Comparison of ENCODE assay signal across 14 mouse cellular contexts in genomic region chr12:75453027-75453426, GRCm38 (mm10). TPM values are rescaled to one million over a fixed set of nuclear protein-coding genes. Genes with fewer than 3 reads are reported as not detected.
DNase-seq lines count a peak whose midpoint lies in the region; ATAC-seq and TF ChIP-seq lines count a peak whose summit lies in the region.
"Had no signal": no experiment of that assay in that cellular context is flagged by ENCODE, and none has a peak within 500 bp of the region (broad histone marks: within the 10 kb centered on the region; RNA-seq: fewer than 3 reads in every experiment).

No protein-coding gene starts in this region.

- no peaks in the 10 kb centered on the region for H3K27me3 ChIP-seq in lung, embryonic 14.5 days (ENCODE audit: insufficient read depth, low read length)
- no peaks in the 10 kb centered on the region for H3K27me3 ChIP-seq in E14TG2a.4 (ENCODE audit: insufficient read depth, low read length)
- H3K27me3 ChIP-seq: heart, embryonic 12.5 days; intestine, embryonic 15.5 days; liver, embryonic 13.5 days; midbrain, embryonic 13.5 days had no signal

- no peak for ATAC-seq in lung, embryonic 14.5 days (ENCODE audit: insufficient read depth)
- ATAC-seq: intestine, embryonic 15.5 days; midbrain, embryonic 13.5 days had no signal

- H3K9me3 ChIP-seq in lung, embryonic 14.5 days (ENCODE audit: low read depth, low read length) = no peaks in the 10 kb centered on the region
- H3K9me3 ChIP-seq in E14TG2a.4 (ENCODE audit: low read length) = no peaks in the 10 kb centered on the region
- H3K9me3 ChIP-seq: heart, embryonic 12.5 days; intestine, embryonic 15.5 days; liver, embryonic 13.5 days; midbrain, embryonic 13.5 days had no signal

- no peak overlapping the region for H3K27ac ChIP-seq in lung, embryonic 14.5 days (ENCODE audit: low read depth)
- H3K27ac ChIP-seq: intestine, embryonic 15.5 days; liver, embryonic 13.5 days; midbrain, embryonic 13.5 days had no signal

- no peak overlapping the region for H3K4me3 ChIP-seq in lung, embryonic 14.5 days (ENCODE audit: low read depth, low read length)
- H3K4me3 ChIP-seq in lung, adult 2 months (replicated peaks; ENCODE audit: extremely low read depth, low read depth, low read length) = no peak overlapping the region
- H3K4me3 ChIP-seq in E14TG2a.4 (replicated peaks; ENCODE audit: low read length) = no peak overlapping the region
- H3K4me3 ChIP-seq: heart, embryonic 12.5 days; intestine, embryonic 15.5 days; liver, embryonic 13.5 days; midbrain, embryonic 13.5 days had no signal

- peaks cover 39% of the 10 kb centered on the region for H3K36me3 ChIP-seq in lung, embryonic 14.5 days (ENCODE audit: insufficient read depth)
- peaks cover 31% of the 10 kb centered on the region for H3K36me3 ChIP-seq in E14TG2a.4 (ENCODE audit: insufficient read depth, low read length)

- no peak for TF ChIP-seq POLR2A in lung, adult 2 months (IDR thresholded peaks at IDR 0.05; ENCODE audit: borderline replicate concordance, extremely low read depth, low read depth, low read length)

- WGBS in lung, embryonic 14.5 days = 77% methylated on average over 4 of the region's 4 CpGs
- WGBS in lung, adult 2 months = 72% methylated on average over 4 of the region's 4 CpGs

- H3K4me2 ChIP-seq in lung, embryonic 14.5 days = no peak overlapping the region
- H3K4me2 ChIP-seq: heart, embryonic 12.5 days; intestine, embryonic 15.5 days; liver, embryonic 13.5 days; midbrain, embryonic 13.5 days had no signal

- DNase-seq in embryo, embryonic 10.5 days (ENCODE audit: low spot score) = peak; percentile 34
- DNase-seq in embryo, embryonic 9.5 days (ENCODE audit: extremely low spot score) = no peak
- DNase-seq in lung, embryonic 14.5 days = peak; percentile 30
- DNase-seq in lung, adult 2 months = no peak
- DNase-seq in c-Kit-positive CD71-positive TER-119-positive erythroid progenitor cells, embryonic 14.5 days (ENCODE audit: low spot score) = peak; percentile 23
- no peak for DNase-seq in T-cell, adult 2 months (ENCODE audit: low spot score)
- no peak for DNase-seq in left cerebral cortex, postnatal 4 days
- DNase-seq: liver, embryonic 13.5 days had no signal

- H3K9ac ChIP-seq in lung, embryonic 14.5 days = no peak overlapping the region
- H3K9ac ChIP-seq: heart, embryonic 12.5 days; intestine, embryonic 15.5 days; liver, embryonic 13.5 days; midbrain, embryonic 13.5 days had no signal

- TF ChIP-seq CTCF in lung, embryonic 14.5 days (IDR thresholded peaks at IDR 0.05; ENCODE audit: low read depth) = peak; percentile 20; the same call in 1 of the 2 replicates
- TF ChIP-seq CTCF in lung, adult 2 months (IDR thresholded peaks at IDR 0.05; ENCODE audit: insufficient read depth, low read length) = no peak
- TF ChIP-seq CTCF in E14TG2a.4 (conservative IDR thresholded peaks at IDR 0.05; ENCODE audit: low read length) = peak; percentile 44

- H3K4me1 ChIP-seq in lung, embryonic 14.5 days (ENCODE audit: insufficient read depth) = no peaks in the 10 kb centered on the region
- peaks cover 6% of the 10 kb centered on the region; the same call in 1 of the 2 replicates for H3K4me1 ChIP-seq in lung, adult 2 months (ENCODE audit: control insufficient read depth, insufficient read depth, low read length)
- 0 out of 2 replicates have a peak, but pooled peaks cover 12% of the 10 kb centered on the region for H3K4me1 ChIP-seq in E14TG2a.4 (replicated peaks; ENCODE audit: low read depth, low read length)
- H3K4me1 ChIP-seq: midbrain, embryonic 13.5 days had no signal

- intact Hi-C loops in left cerebral cortex, postnatal 4 days (cut with DNase I) = no loop called here

RNA-seq across cellular contexts. Expression of gene Gphb5, which starts 36.4 kb away (rescaled TPM):
- not detected in 2 replicates for polyA plus RNA-seq in lung, embryonic 14.5 days (2014; fragmentation: Nextera tagmentation; extraction: Ambion mirVana)
- not detected in 2 replicates for polyA plus RNA-seq in lung, adult 2 months (2012; rRNA removed)
- not detected for total RNA-seq in left cerebral cortex, postnatal 4 days (2021)
- total RNA-seq: layer of hippocampus, postnatal 25 days had no signal
- polyA plus RNA-seq: frontal cortex, adult 2 months; heart, embryonic 12.5 days; intestine, embryonic 15.5 days; liver, embryonic 13.5 days; midbrain, embryonic 13.5 days had no signal

Comparison
In these comparisons a context has a peak if more than half of its experiments do, and no peak if none do; other contexts are left out.
1. DNase-seq: peak in embryo, embryonic 10.5 days (single experiment), lung, embryonic 14.5 days (single experiment) and c-Kit-positive CD71-positive TER-119-positive erythroid progenitor cells, embryonic 14.5 days (single experiment); none in embryo, embryonic 9.5 days (single experiment), lung, adult 2 months (single experiment), T-cell, adult 2 months (single experiment) and left cerebral cortex, postnatal 4 days (single experiment).